Mouse (Mus musculus) testis, adult 2 months (tissue): ENCODE data around the gene U2af1l4. TPM values are rescaled to one million over a fixed set of nuclear protein-coding genes. Genes with fewer than 3 reads are reported as not detected.

ENCODE experiments used
- H3K27ac ChIP-seq: fragments of 200-500 bp; 2 replicates; pipeline ENCODE4 v1.5.1; 2012; ENCODE audit warnings: low read depth, low read length; ENCODE audit not compliant: control insufficient read depth, insufficient read depth
- H3K27me3 ChIP-seq: fragments of 200-500 bp; 2 replicates; pipeline ENCODE4 v1.6.1; 2012; ENCODE audit warnings: mild to moderate bottlenecking, low read length, moderate library complexity; ENCODE audit not compliant: control insufficient read depth, insufficient read depth
- H3K36me3 ChIP-seq: fragments of 200-500 bp; 2 replicates; pipeline ENCODE4 v1.6.1; 2012; ENCODE audit warnings: mild to moderate bottlenecking, low read length; ENCODE audit not compliant: control insufficient read depth, insufficient read depth
- H3K4me1 ChIP-seq: fragments of 200-500 bp; 2 replicates; pipeline ENCODE4 v1.6.1; 2012; ENCODE audit warnings: low read length; ENCODE audit not compliant: control insufficient read depth, insufficient read depth
- H3K4me3 ChIP-seq: fragments of 200-500 bp; 2 replicates; pipeline ENCODE4 v1.5.1; 2012; ENCODE audit warnings: low read depth, mild to moderate bottlenecking, low read length, moderate library complexity, mixed read lengths; ENCODE audit not compliant: control insufficient read depth
- CTCF ChIP-seq: fragments of 200-500 bp; IDR thresholded peaks from 2 replicates; pipeline ENCODE4 v1.5.1; 2012; ENCODE audit warnings: low read depth, mild to moderate bottlenecking, inconsistent platforms, low read length, moderate library complexity; ENCODE audit not compliant: control insufficient read depth, insufficient read depth, insufficient replicate concordance
- POLR2A ChIP-seq: fragments of 200-500 bp; IDR thresholded peaks from 2 replicates; pipeline ENCODE4 v1.6.1; 2012; ENCODE audit warnings: low read depth, mild to moderate bottlenecking, inconsistent platforms, low read length, moderate library complexity; ENCODE audit not compliant: control insufficient read depth
- polyA plus RNA-seq: library from polyadenylated mRNA; depleted of rRNA; stranded (reverse); fragments of >200 nt; gene quantifications from 2 replicates; pipeline ENCODE4 v1.2.3, GENCODE M21; 2012; rRNA removed

Gene U2af1l4
- polyA plus RNA-seq: 51.9 and 52.2 TPM in 2 replicates

- Histone ChIP-seq H3K4me3 (peak within 1 kb of the TSS; percentile 92), H3K36me3 (no peaks in the 10 kb centered on the region), H3K27me3 (no peaks in the 10 kb centered on the region), H3K4me1 (peaks cover 8% of the 10 kb centered on the region), H3K27ac (peak within 1 kb of the TSS; percentile 95)
- TF ChIP-seq CTCF: no peak
- TF ChIP-seq POLR2A: peak; percentile 49; the same call in 1 of the 2 replicates
These were observed at the start of gene U2af1l4, which contains the start of the genes Gm49396 and Psenen for GRCm38 (mm10) chr7:30563117-30563905. TSS of gene U2af1l4 (plus strand) at chr7:30563301. TSS of gene Gm49396 (plus strand) at chr7:30563344. TSS of gene Psenen (minus strand) at chr7:30563627.

GRCm38 (mm10) chr7:30515003-30515760 is 47.9 kb upstream of the U2af1l4 start:
- H3K4me3 ChIP-seq: peak overlapping the region; percentile 85
- H3K27ac ChIP-seq: peak overlapping the region; percentile 85
- no peaks in the 10 kb centered on the region for H3K36me3 ChIP-seq
- H3K4me1 ChIP-seq: peaks cover 23% of the 10 kb centered on the region
- TF ChIP-seq CTCF: no peak
- TF ChIP-seq POLR2A: peak; percentile 50; the same call in 1 of the 2 replicates
- H3K27me3 ChIP-seq: no peaks in the 10 kb centered on the region

DNA sequence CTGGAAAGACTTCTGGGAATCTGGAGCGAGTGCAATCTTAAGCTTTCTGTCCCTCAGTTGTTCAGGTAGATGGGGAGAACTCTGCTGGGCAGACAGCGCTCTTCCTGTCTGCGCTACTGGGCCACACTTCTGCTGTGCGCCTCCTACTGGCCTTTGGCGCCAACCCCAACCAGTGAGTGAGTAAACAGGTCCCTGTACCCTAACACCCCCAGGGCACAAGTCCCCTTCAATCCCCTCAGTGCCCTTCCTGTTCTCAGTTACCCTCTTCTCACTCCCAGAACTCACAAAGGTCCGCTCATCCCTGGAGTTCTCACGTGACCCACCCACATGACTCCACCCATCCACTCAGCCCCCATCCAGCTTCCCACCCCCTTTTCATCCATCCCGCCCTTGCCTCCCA is 44.8 kb upstream of the U2af1l4 start:
- Histone ChIP-seq H3K4me1 (peaks cover 23% of the 10 kb centered on the region), H3K36me3 (no peaks in the 10 kb centered on the region), H3K4me3 (no peak overlapping the region), H3K27ac (no peak overlapping the region), H3K27me3 (no peaks in the 10 kb centered on the region)
- TF ChIP-seq CTCF (peak; percentile 11; the same call in 1 of the 2 replicates), POLR2A (no peak)

- no peak overlapping the region for H3K27ac ChIP-seq
- H3K27me3 ChIP-seq: no peaks in the 10 kb centered on the region
- no peak overlapping the region for H3K4me3 ChIP-seq
- no peak for TF ChIP-seq POLR2A
- H3K4me1 ChIP-seq: peaks cover 16% of the 10 kb centered on the region
- no peaks in the 10 kb centered on the region for H3K36me3 ChIP-seq
These were observed 42.7 kb upstream of the U2af1l4 start for GRCm38 (mm10) chr7:30520396-30520795.

DNA sequence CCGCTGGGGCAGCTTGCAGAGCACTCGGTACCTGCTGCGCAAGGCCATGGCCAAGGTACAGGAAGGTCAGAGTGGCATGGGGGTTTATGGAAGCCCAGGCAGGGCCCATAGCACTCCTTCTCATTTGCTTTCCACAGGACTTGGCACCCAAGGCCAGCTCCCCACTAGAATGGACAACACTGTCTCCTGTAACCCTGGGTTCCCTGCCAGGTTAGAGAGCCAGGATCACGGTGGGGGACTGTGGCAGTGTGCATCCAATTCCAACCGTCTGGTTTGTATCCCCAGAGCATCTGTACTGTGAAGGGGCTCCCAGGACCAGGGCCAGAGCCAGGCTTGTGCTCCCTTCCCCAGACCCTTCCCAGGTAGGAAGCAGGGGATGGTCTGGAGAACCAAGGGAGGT is 42.2 kb upstream of the U2af1l4 start:
- TF ChIP-seq CTCF (no peak), POLR2A (no peak)
- no peak overlapping the region for H3K27ac ChIP-seq
- no peak overlapping the region for H3K4me3 ChIP-seq
- no peaks in the 10 kb centered on the region for H3K27me3 ChIP-seq
- H3K36me3 ChIP-seq: no peaks in the 10 kb centered on the region
- H3K4me1 ChIP-seq: peaks cover 11% of the 10 kb centered on the region

DNA sequence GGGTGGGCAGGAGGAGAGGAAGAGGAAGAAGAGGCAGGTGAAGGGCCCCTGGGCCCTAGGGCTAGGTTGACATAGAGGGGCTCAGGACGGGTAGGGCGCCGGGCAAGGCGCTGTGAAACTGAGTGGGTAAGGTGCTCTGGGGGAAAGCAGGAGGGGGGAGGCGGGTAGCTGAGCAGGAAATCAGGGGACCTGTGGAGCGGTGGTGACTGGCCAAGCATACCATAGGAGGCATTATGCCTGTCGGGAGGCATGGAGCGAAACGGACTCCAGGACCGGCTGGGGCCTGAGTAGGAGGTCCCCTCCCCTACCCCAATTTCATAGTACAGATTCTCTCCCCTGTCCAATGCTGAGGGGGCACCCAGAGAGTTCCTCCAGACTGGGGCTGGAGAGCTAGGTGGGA is 40.2 kb upstream of the U2af1l4 start:
- Histone ChIP-seq H3K27ac (no peak overlapping the region), H3K4me1 (peaks cover 20% of the 10 kb centered on the region), H3K36me3 (peaks cover 2% of the 10 kb centered on the region; the same call in 1 of the 2 replicates), H3K4me3 (no peak overlapping the region), H3K27me3 (no peaks in the 10 kb centered on the region)
- TF ChIP-seq CTCF (no peak), POLR2A (no peak; the same call in 1 of the 2 replicates)

GRCm38 (mm10) chr7:30524487-30524886 is 38.6 kb upstream of the U2af1l4 start:
- Histone ChIP-seq H3K4me3 (no peak overlapping the region), H3K4me1 (peaks cover 17% of the 10 kb centered on the region), H3K36me3 (peaks cover 6% of the 10 kb centered on the region), H3K27ac (no peak overlapping the region), H3K27me3 (no peaks in the 10 kb centered on the region)
- TF ChIP-seq POLR2A: no peak
- TF ChIP-seq CTCF: no peak
